Mouse (Mus musculus) myocyte (in vitro differentiated cells): Measurements from ENCODE around the gene Cry2. TPM values are rescaled to one million over a fixed set of nuclear protein-coding genes. Genes with fewer than 3 reads are reported as not detected.
A peak's percentile ranks its signal among the peaks of the same experiment; 100 is the strongest.

Experiments used
- H3K27me3 ChIP-seq: one replicate; pipeline ENCODE4 v1.6.1; 2011; ENCODE audit not compliant: control insufficient read depth, insufficient read depth, insufficient read length
- H3K36me3 ChIP-seq: one replicate; pipeline ENCODE4 v1.6.1; 2011; ENCODE audit not compliant: control insufficient read depth, insufficient read depth
- H3K4me2 ChIP-seq: one replicate; pipeline ENCODE4 v1.6.1; 2011; ENCODE audit warnings: low read depth, control low read depth
- H3K4me3 ChIP-seq: one replicate; pipeline ENCODE4 v1.5.1; 2011; ENCODE audit warnings: mild to moderate bottlenecking, control low read depth, moderate library complexity
- H3K79me2 ChIP-seq: one replicate; pipeline ENCODE4 v1.6.1; 2011; ENCODE audit not compliant: control insufficient read depth, insufficient read depth
- H3ac ChIP-seq: one replicate; pipeline ENCODE4 v1.6.1; 2011; ENCODE audit not compliant: control insufficient read depth, insufficient read length
- CEBPB ChIP-seq: IDR thresholded peaks from 2 replicates; pipeline ENCODE4 v1.6.1; 2011; ENCODE audit warnings: mild to moderate bottlenecking, moderate library complexity; ENCODE audit not compliant: poor library complexity, insufficient read depth, severe bottlenecking
- E2F4 ChIP-seq: IDR thresholded peaks from one replicate; pipeline ENCODE4 v1.6.1; 2011; ENCODE audit warnings: mild to moderate bottlenecking, control low read depth, moderate library complexity; ENCODE audit not compliant: insufficient read depth
- MAX ChIP-seq: IDR thresholded peaks from one replicate; pipeline ENCODE4 v1.6.1; 2011; ENCODE audit warnings: low read depth, mild to moderate bottlenecking, control low read depth
- MYOD1 ChIP-seq, 3 experiments: IDR thresholded peaks; one replicate each; pipeline ENCODE4 v1.6.1; 2011; ENCODE audit warnings: control low read depth in 2 of 3, low read depth in 2 of 3, mild to moderate bottlenecking in 2 of 3, moderate library complexity in 1 of 3; ENCODE audit not compliant: insufficient read length in 2 of 3, control insufficient read depth in 1 of 3
- MYOG ChIP-seq, 3 experiments: IDR thresholded peaks; one replicate each; pipeline ENCODE4 v1.6.1; 2011; ENCODE audit warnings: control low read depth in 2 of 3, low read depth in 2 of 3, mild to moderate bottlenecking in 2 of 3; ENCODE audit not compliant: insufficient read length in 2 of 3, control insufficient read depth in 1 of 3, insufficient read depth in 1 of 3
- POLR2A ChIP-seq: IDR thresholded peaks from one replicate; pipeline ENCODE4 v1.6.1; 2011; ENCODE audit warnings: low read depth, mild to moderate bottlenecking, control low read depth, moderate library complexity; ENCODE audit not compliant: insufficient read length
- POLR2AphosphoS2 ChIP-seq: IDR thresholded peaks from one replicate; pipeline ENCODE4 v1.6.1; 2011; ENCODE audit warnings: low read depth, control low read depth; ENCODE audit not compliant: insufficient read length
- REST ChIP-seq: IDR thresholded peaks from one replicate; pipeline ENCODE4 v1.6.1; 2011; ENCODE audit warnings: mild to moderate bottlenecking, control low read depth, moderate library complexity; ENCODE audit not compliant: insufficient read depth, insufficient read length
- SRF ChIP-seq: IDR thresholded peaks from one replicate; pipeline ENCODE4 v1.6.1; 2011; ENCODE audit warnings: low read depth; ENCODE audit not compliant: control insufficient read depth, insufficient read length
- TCF12 ChIP-seq: IDR thresholded peaks from one replicate; pipeline ENCODE4 v1.6.1; 2011; ENCODE audit warnings: mild to moderate bottlenecking, control low read depth; ENCODE audit not compliant: poor library complexity, insufficient read depth, severe bottlenecking
- TCF3 ChIP-seq: IDR thresholded peaks from one replicate; pipeline ENCODE4 v1.6.1; 2011; ENCODE audit warnings: low read depth, control low read depth; ENCODE audit not compliant: insufficient read length
- USF1 ChIP-seq: IDR thresholded peaks from one replicate; pipeline ENCODE4 v1.6.1; 2011; ENCODE audit warnings: low read depth, mild to moderate bottlenecking, control low read depth, moderate library complexity
- polyA plus RNA-seq: library from polyadenylated mRNA; unstranded; fragments of >200 nt; fragmentation: generic; extraction: Trizol; gene quantifications from one replicate; pipeline ENCODE4 v1.2.1, GENCODE M21; 2012; ENCODE audit warnings: missing spikeins

Gene Cry2
- polyA plus RNA-seq, 1 experiment: 9.3 TPM

GRCm38 (mm10) chr2:92423702-92424461, 10.0 kb downstream of the Cry2 start:
- TF ChIP-seq SRF (no peak), MYOG (IDR thresholded peaks at IDR 0.05; ENCODE audit: control insufficient read depth in 1 of 3, insufficient read depth in 1 of 3, insufficient read length in 2 of 3, low read depth in 2 of 3) (peak in 1 of 3 experiments; percentile 67)
- H3K36me3 ChIP-seq: peaks cover 30% of the 10 kb centered on the region
- peaks cover 6% of the 10 kb centered on the region for H3K79me2 ChIP-seq
- H3ac ChIP-seq: no peak overlapping the region
- H3K27me3 ChIP-seq: no peaks in the 10 kb centered on the region
- no peak overlapping the region for H3K4me2 ChIP-seq
- no peak overlapping the region for H3K4me3 ChIP-seq

GRCm38 (mm10) chr2:92423156-92423555, 10.7 kb downstream of the Cry2 start:
- H3K4me3 ChIP-seq: no peak overlapping the region
- H3K27me3 ChIP-seq: no peaks in the 10 kb centered on the region
- H3K36me3 ChIP-seq: peaks cover 35% of the 10 kb centered on the region
- TF ChIP-seq USF1 (no peak), SRF (no peak), REST (no peak), CEBPB (no peak), TCF3 (no peak), E2F4 (no peak), MYOG (IDR thresholded peaks at IDR 0.05; ENCODE audit: control insufficient read depth in 1 of 3, insufficient read depth in 1 of 3, insufficient read length in 2 of 3, low read depth in 2 of 3) (no peak), POLR2AphosphoS2 (no peak), MAX (no peak), TCF12 (no peak), POLR2A (no peak), MYOD1 (IDR thresholded peaks at IDR 0.05; ENCODE audit: control insufficient read depth in 1 of 3, insufficient read length in 2 of 3, low read depth in 2 of 3) (no peak)
- H3K4me2 ChIP-seq: no peak overlapping the region
- no peak overlapping the region for H3ac ChIP-seq
- no peaks in the 10 kb centered on the region for H3K79me2 ChIP-seq

GRCm38 (mm10) chr2:92422388-92423135, 11.3 kb downstream of the Cry2 start:
- Histone ChIP-seq H3K27me3 (no peaks in the 10 kb centered on the region), H3K4me2 (no peak overlapping the region), H3ac (no peak overlapping the region), H3K36me3 (peaks cover 35% of the 10 kb centered on the region), H3K4me3 (no peak overlapping the region), H3K79me2 (no peaks in the 10 kb centered on the region)
- no peak for TF ChIP-seq REST
- no peak for TF ChIP-seq E2F4
- TF ChIP-seq MYOD1 (IDR thresholded peaks at IDR 0.05; ENCODE audit: control insufficient read depth in 1 of 3, insufficient read length in 2 of 3, low read depth in 2 of 3): no peak
- TF ChIP-seq MYOG (IDR thresholded peaks at IDR 0.05; ENCODE audit: control insufficient read depth in 1 of 3, insufficient read depth in 1 of 3, insufficient read length in 2 of 3, low read depth in 2 of 3): no peak
- TF ChIP-seq TCF3: no peak
- TF ChIP-seq SRF: no peak
- no peak for TF ChIP-seq TCF12
- no peak for TF ChIP-seq CEBPB
- no peak for TF ChIP-seq USF1
- no peak for TF ChIP-seq POLR2AphosphoS2
- no peak for TF ChIP-seq MAX
- no peak for TF ChIP-seq POLR2A

- Histone ChIP-seq H3ac (no peak overlapping the region), H3K27me3 (no peaks in the 10 kb centered on the region), H3K4me3 (no peak overlapping the region), H3K79me2 (no peaks in the 10 kb centered on the region), H3K4me2 (no peak overlapping the region), H3K36me3 (peaks cover 38% of the 10 kb centered on the region)
- TF ChIP-seq TCF12 (no peak), MAX (no peak), REST (no peak), MYOD1 (IDR thresholded peaks at IDR 0.05; ENCODE audit: control insufficient read depth in 1 of 3, insufficient read length in 2 of 3, low read depth in 2 of 3) (no peak), SRF (no peak), USF1 (no peak), CEBPB (no peak), POLR2AphosphoS2 (no peak), POLR2A (no peak), E2F4 (no peak), MYOG (IDR thresholded peaks at IDR 0.05; ENCODE audit: control insufficient read depth in 1 of 3, insufficient read depth in 1 of 3, insufficient read length in 2 of 3, low read depth in 2 of 3) (no peak), TCF3 (no peak)
Observed at GRCm38 (mm10) chr2:92421723-92422387, 12.0 kb downstream of the Cry2 start.
